Mouse (Mus musculus): ENCODE measurements at regions not wholly inside any gene's neighbourhood (a gene's known extent, or its start where the extent isn't known, plus 50 kb on each side); places are given as distances from the start of the nearest gene placed in this dataset.

GRCm38 (mm10) chr2:78064321-78065037 lies 118.3 kb upstream of the Cwc22 start:
- H3K36me3 ChIP-seq (ENCODE audit: control insufficient read depth, insufficient read depth, low read length), result no peaks in the 10 kb centered on the region
- H3K9ac ChIP-seq (ENCODE audit: low read length), result no peak overlapping the region
- no peaks in the 10 kb centered on the region for H3K27me3 ChIP-seq (replicated peaks; ENCODE audit: control insufficient read depth, insufficient read depth, low read length)
- ATAC-seq (peak; percentile 60), DNase-seq (ENCODE audit: low spot score) (peak; percentile 64)
- no peak overlapping the region for H3K27ac ChIP-seq (ENCODE audit: low read depth, low read length)
- H3K4me1 ChIP-seq (ENCODE audit: control insufficient read depth, insufficient read depth, low read length), result no peaks in the 10 kb centered on the region
- H3K4me3 ChIP-seq (ENCODE audit: low read depth, low read length), result no peak overlapping the region
- no peaks in the 10 kb centered on the region for H3K9me3 ChIP-seq (replicated peaks; ENCODE audit: control insufficient read depth, low read length)
- no peak overlapping the region for H3K4me2 ChIP-seq (ENCODE audit: low read length)
- WGBS, result 47% methylated on average over 16 of the region's 16 CpGs

GRCm38 (mm10) chr2:78059801-78060416 lies 113.7 kb upstream of the Cwc22 start:
- no peak for ATAC-seq
- Histone ChIP-seq H3K4me3 (ENCODE audit: low read depth, low read length) (no peak overlapping the region), H3K27ac (ENCODE audit: low read depth, low read length) (no peak overlapping the region), H3K4me2 (ENCODE audit: low read length) (no peak overlapping the region), H3K9me3 (replicated peaks; ENCODE audit: control insufficient read depth, low read length) (no peaks in the 10 kb centered on the region), H3K9ac (ENCODE audit: low read length) (no peak overlapping the region), H3K4me1 (ENCODE audit: control insufficient read depth, insufficient read depth, low read length) (no peaks in the 10 kb centered on the region), H3K27me3 (replicated peaks; ENCODE audit: control insufficient read depth, insufficient read depth, low read length) (no peaks in the 10 kb centered on the region), H3K36me3 (ENCODE audit: control insufficient read depth, insufficient read depth, low read length) (no peaks in the 10 kb centered on the region)
- no peak for DNase-seq (ENCODE audit: low spot score)
- 64% methylated on average over 10 of the region's 10 CpGs for WGBS

GRCm38 (mm10) chr2:78058988-78059387 lies 112.8 kb upstream of the Cwc22 start:
- H3K4me3 ChIP-seq (ENCODE audit: low read depth, low read length), result no peak overlapping the region
- no peak for ATAC-seq
- no peak overlapping the region for H3K4me2 ChIP-seq (ENCODE audit: low read length)
- H3K9ac ChIP-seq (ENCODE audit: low read length), result no peak overlapping the region
- H3K27me3 ChIP-seq (replicated peaks; ENCODE audit: control insufficient read depth, insufficient read depth, low read length), result no peaks in the 10 kb centered on the region
- WGBS, result 74% methylated on average over 2 of the region's 2 CpGs
- no peaks in the 10 kb centered on the region for H3K36me3 ChIP-seq (ENCODE audit: control insufficient read depth, insufficient read depth, low read length)
- no peaks in the 10 kb centered on the region for H3K9me3 ChIP-seq (replicated peaks; ENCODE audit: control insufficient read depth, low read length)
- H3K27ac ChIP-seq (ENCODE audit: low read depth, low read length), result no peak overlapping the region
- DNase-seq (ENCODE audit: low spot score), result no peak
- H3K4me1 ChIP-seq (ENCODE audit: control insufficient read depth, insufficient read depth, low read length), result no peaks in the 10 kb centered on the region

GRCm38 (mm10) chr2:78053910-78054309 lies 107.7 kb upstream of the Cwc22 start:
- WGBS, result 84% methylated on average over 3 of the region's 3 CpGs
- Histone ChIP-seq H3K9ac (ENCODE audit: low read length) (no peak overlapping the region), H3K4me2 (ENCODE audit: low read length) (no peak overlapping the region), H3K4me1 (ENCODE audit: control insufficient read depth, insufficient read depth, low read length) (no peaks in the 10 kb centered on the region), H3K9me3 (replicated peaks; ENCODE audit: control insufficient read depth, low read length) (no peaks in the 10 kb centered on the region), H3K27ac (ENCODE audit: low read depth, low read length) (no peak overlapping the region), H3K27me3 (replicated peaks; ENCODE audit: control insufficient read depth, insufficient read depth, low read length) (no peaks in the 10 kb centered on the region), H3K4me3 (ENCODE audit: low read depth, low read length) (no peak overlapping the region), H3K36me3 (ENCODE audit: control insufficient read depth, insufficient read depth, low read length) (no peaks in the 10 kb centered on the region)
- DNase-seq (ENCODE audit: low spot score) (no peak), ATAC-seq (no peak)

GRCm38 (mm10) chr2:78050542-78050941 lies 104.4 kb upstream of the Cwc22 start:
- H3K4me2 ChIP-seq (ENCODE audit: low read length), result no peak overlapping the region
- no peak overlapping the region for H3K4me3 ChIP-seq (ENCODE audit: low read depth, low read length)
- no peaks in the 10 kb centered on the region for H3K9me3 ChIP-seq (replicated peaks; ENCODE audit: control insufficient read depth, low read length)
- no peaks in the 10 kb centered on the region; the same call in 1 of the 2 replicates for H3K4me1 ChIP-seq (ENCODE audit: control insufficient read depth, insufficient read depth, low read length)
- H3K27ac ChIP-seq (ENCODE audit: low read depth, low read length), result no peak overlapping the region
- WGBS, result 94% methylated on average over 7 of the region's 7 CpGs
- no peaks in the 10 kb centered on the region for H3K36me3 ChIP-seq (ENCODE audit: control insufficient read depth, insufficient read depth, low read length)
- DNase-seq (ENCODE audit: low spot score) (no peak), ATAC-seq (no peak)
- H3K9ac ChIP-seq (ENCODE audit: low read length), result no peak overlapping the region
- no peaks in the 10 kb centered on the region for H3K27me3 ChIP-seq (replicated peaks; ENCODE audit: control insufficient read depth, insufficient read depth, low read length)

- DNase-seq (ENCODE audit: low spot score), result peak; percentile 94
- Histone ChIP-seq H3K4me2 (ENCODE audit: low read length) (peak overlapping the region; percentile 45), H3K9ac (ENCODE audit: low read length) (no peak overlapping the region), H3K27ac (ENCODE audit: low read depth, low read length) (no peak overlapping the region), H3K36me3 (ENCODE audit: control insufficient read depth, insufficient read depth, low read length) (no peaks in the 10 kb centered on the region), H3K9me3 (replicated peaks; ENCODE audit: control insufficient read depth, low read length) (no peaks in the 10 kb centered on the region), H3K4me3 (ENCODE audit: low read depth, low read length) (peak overlapping the region; percentile 8; the same call in 1 of the 2 replicates), H3K4me1 (ENCODE audit: control insufficient read depth, insufficient read depth, low read length) (no peaks in the 10 kb centered on the region; the same call in 1 of the 2 replicates), H3K27me3 (replicated peaks; ENCODE audit: control insufficient read depth, insufficient read depth, low read length) (no peaks in the 10 kb centered on the region)
- ATAC-seq, result peak; percentile 89
- 24% methylated on average over 8 of the region's 8 CpGs for WGBS
Measured at GRCm38 (mm10) chr2:78049248-78049874, 103.2 kb upstream of the Cwc22 start.

GRCm38 (mm10) chr2:78048706-78049055 lies 102.5 kb upstream of the Cwc22 start:
- Histone ChIP-seq H3K4me3 (ENCODE audit: low read depth, low read length) (peak overlapping the region; percentile 8; the same call in 1 of the 2 replicates), H3K4me1 (ENCODE audit: control insufficient read depth, insufficient read depth, low read length) (no peaks in the 10 kb centered on the region; the same call in 1 of the 2 replicates), H3K4me2 (ENCODE audit: low read length) (peak overlapping the region; percentile 45), H3K36me3 (ENCODE audit: control insufficient read depth, insufficient read depth, low read length) (no peaks in the 10 kb centered on the region), H3K27ac (ENCODE audit: low read depth, low read length) (no peak overlapping the region), H3K27me3 (replicated peaks; ENCODE audit: control insufficient read depth, insufficient read depth, low read length) (no peaks in the 10 kb centered on the region), H3K9me3 (replicated peaks; ENCODE audit: control insufficient read depth, low read length) (no peaks in the 10 kb centered on the region), H3K9ac (ENCODE audit: low read length) (no peak overlapping the region)
- ATAC-seq (peak; percentile 48), DNase-seq (ENCODE audit: low spot score) (no peak)
- 67% methylated on average over 6 of the region's 6 CpGs for WGBS

GRCm38 (mm10) chr2:78048030-78048705 lies 102.0 kb upstream of the Cwc22 start:
- DNase-seq (ENCODE audit: low spot score) (peak; percentile 91), ATAC-seq (peak; percentile 66)
- H3K36me3 ChIP-seq (ENCODE audit: control insufficient read depth, insufficient read depth, low read length), result no peaks in the 10 kb centered on the region
- no peaks in the 10 kb centered on the region; the same call in 1 of the 2 replicates for H3K4me1 ChIP-seq (ENCODE audit: control insufficient read depth, insufficient read depth, low read length)
- H3K4me3 ChIP-seq (ENCODE audit: low read depth, low read length), result no peak overlapping the region
- H3K4me2 ChIP-seq (ENCODE audit: low read length), result peak overlapping the region; percentile 45
- WGBS, result 35% methylated on average over 11 of the region's 11 CpGs
- H3K27ac ChIP-seq (ENCODE audit: low read depth, low read length), result no peak overlapping the region
- H3K27me3 ChIP-seq (replicated peaks; ENCODE audit: control insufficient read depth, insufficient read depth, low read length), result no peaks in the 10 kb centered on the region
- H3K9ac ChIP-seq (ENCODE audit: low read length), result peak overlapping the region; percentile 21; the same call in 1 of the 2 replicates
- H3K9me3 ChIP-seq (replicated peaks; ENCODE audit: control insufficient read depth, low read length), result no peaks in the 10 kb centered on the region
